Mouse (Mus musculus) ES-E14 (cell line): ENCODE measurements around the gene Fryl.

ENCODE experiments used
- HCFC1 ChIP-seq: IDR thresholded peaks from 2 replicates; pipeline ENCODE4 v1.6.1; 2012; ENCODE audit warnings: low read length, inconsistent platforms, borderline replicate concordance; ENCODE audit not compliant: insufficient read depth
- MAFK ChIP-seq: IDR thresholded peaks from 2 replicates; pipeline ENCODE4 v1.6.1; 2014; ENCODE audit warnings: mild to moderate bottlenecking, low read depth, low read length, inconsistent platforms; ENCODE audit not compliant: insufficient read depth
- ZC3H11A ChIP-seq: IDR thresholded peaks from 2 replicates; pipeline ENCODE4 v1.6.1; 2012; ENCODE audit warnings: low read depth, mild to moderate bottlenecking, inconsistent platforms, low read length, borderline replicate concordance
- ZNF384 ChIP-seq: IDR thresholded peaks from 2 replicates; pipeline ENCODE4 v1.6.1; 2012; ENCODE audit warnings: low read depth, low read length, inconsistent platforms

DNA sequence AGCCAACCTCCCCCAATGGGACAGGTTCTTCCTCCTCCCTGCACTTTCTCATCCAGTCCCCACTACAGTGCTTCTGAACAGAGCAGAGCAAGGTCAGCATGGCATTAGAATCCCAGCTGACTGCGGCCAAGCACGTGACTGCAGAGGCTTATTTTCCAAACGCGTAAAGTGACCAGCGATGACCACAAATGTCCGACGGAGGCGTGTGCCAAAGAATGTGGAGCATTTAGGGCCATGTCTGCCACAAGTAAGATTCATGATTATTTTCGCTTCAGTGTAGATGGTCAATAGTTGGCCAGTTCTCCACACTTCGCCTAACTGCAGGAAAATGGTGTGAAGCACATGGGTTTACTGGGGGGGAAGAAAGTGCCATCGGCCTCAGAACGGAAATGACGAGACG is 137.6 kb downstream of the Fryl start:
- TF ChIP-seq ZC3H11A (no peak), HCFC1 (no peak), MAFK (no peak), ZNF384 (no peak)
